Mouse (Mus musculus) intestine, embryonic 16.5 days (tissue): Measurements from ENCODE around the gene Trub1. TPM values are rescaled to one million over a fixed set of nuclear protein-coding genes. Genes with fewer than 3 reads are reported as not detected.
A peak's percentile ranks its signal among the peaks of the same experiment; 100 is the strongest.

Experiments used
- ATAC-seq: fragments of 200-750 bp; cut with Nextera tagmentation; 2 replicates; pipeline ENCODE4 v1.8.0; 2017; ENCODE audit warnings: moderate TSS enrichment, moderate library complexity
- H3K27ac ChIP-seq: fragments of 300-500 bp; sonication (generic); 2 replicates; pipeline ENCODE4 v1.5.1; 2014; ENCODE audit warnings: mild to moderate bottlenecking, low read length
- H3K27me3 ChIP-seq: fragments of 300-500 bp; sonication (generic); replicated peaks from 2 replicates; pipeline ENCODE4 v1.6.1; 2014; ENCODE audit warnings: low read length, control low read depth, mixed read lengths; ENCODE audit not compliant: control insufficient read depth, insufficient read depth
- H3K36me3 ChIP-seq: fragments of 300-500 bp; sonication (generic); 2 replicates; pipeline ENCODE4 v1.6.1; 2014; ENCODE audit warnings: low read length, control low read depth; ENCODE audit not compliant: control insufficient read depth, insufficient read depth
- H3K4me1 ChIP-seq: fragments of 300-500 bp; sonication (generic); 2 replicates; pipeline ENCODE4 v1.6.1; 2014; ENCODE audit warnings: low read length, control low read depth, mixed read lengths; ENCODE audit not compliant: control insufficient read depth, insufficient read depth
- H3K4me2 ChIP-seq: fragments of 300-500 bp; sonication (generic); 2 replicates; pipeline ENCODE4 v1.6.1; 2014; ENCODE audit warnings: low read depth, low read length, control low read depth
- H3K4me3 ChIP-seq: fragments of 300-500 bp; sonication (generic); 2 replicates; pipeline ENCODE4 v1.5.1; 2014; ENCODE audit warnings: mild to moderate bottlenecking, low read length
- H3K9ac ChIP-seq: fragments of 300-500 bp; sonication (generic); 2 replicates; pipeline ENCODE4 v1.6.1; 2014; ENCODE audit warnings: low read depth, low read length
- H3K9me3 ChIP-seq: fragments of 300-500 bp; sonication (generic); 2 replicates; pipeline ENCODE4 v1.6.1; 2016; ENCODE audit warnings: low read length, control low read depth; ENCODE audit not compliant: control insufficient read depth
- WGBS: fragments of 180-500 bp; shearing (Covaris S2); extraction: QIAGEN DNeasy Blood & Tissue Kit; methylation state at CpG from one replicate; pipeline ENCODE4 v1.1.7; 2014; 5-methylcytosine and 5-hydroxymethylcytosine counted together
- polyA plus RNA-seq: library from polyadenylated mRNA; unstranded; fragments of >200 nt; fragmentation: Nextera tagmentation; extraction: Ambion mirVana; gene quantifications from 2 replicates; pipeline ENCODE4 v1.2.1, GENCODE M21; 2015

Trub1 gene
- polyA plus RNA-seq, 1 experiment from 2014 or later = 19.8 TPM

- 93% methylated on average over 5 of the region's 5 CpGs for WGBS
- H3K9me3 ChIP-seq = no peaks in the 10 kb centered on the region
- H3K9ac ChIP-seq = no peak overlapping the region
- no peak overlapping the region for H3K4me2 ChIP-seq
- no peak overlapping the region for H3K4me3 ChIP-seq
- H3K4me1 ChIP-seq = no peaks in the 10 kb centered on the region
- ATAC-seq = no peak
- no peaks in the 10 kb centered on the region for H3K36me3 ChIP-seq
- H3K27me3 ChIP-seq = no peaks in the 10 kb centered on the region
- no peak overlapping the region for H3K27ac ChIP-seq
These were observed 47.5 kb downstream of the Trub1 start for GRCm38 (mm10) chr19:57500254-57500653.

- H3K4me2 ChIP-seq = no peak overlapping the region
- no peak overlapping the region for H3K27ac ChIP-seq
- no peaks in the 10 kb centered on the region for H3K9me3 ChIP-seq
- 50% methylated on average over 6 of the region's 6 CpGs for WGBS
- H3K4me3 ChIP-seq = no peak overlapping the region
- no peaks in the 10 kb centered on the region for H3K36me3 ChIP-seq
- H3K27me3 ChIP-seq = no peaks in the 10 kb centered on the region
- H3K9ac ChIP-seq = no peak overlapping the region
- H3K4me1 ChIP-seq = 0 out of 2 replicates have a peak, but pooled peaks cover 5% of the 10 kb centered on the region
- ATAC-seq = no peak
These were observed 50.4 kb downstream of the Trub1 start for GRCm38 (mm10) chr19:57503144-57503543.

GRCm38 (mm10) chr19:57505048-57505932 lies 52.6 kb downstream of the Trub1 start:
- no peaks in the 10 kb centered on the region for H3K36me3 ChIP-seq
- 82% methylated on average over 25 of the region's 25 CpGs for WGBS
- H3K4me3 ChIP-seq = no peak overlapping the region
- H3K9ac ChIP-seq = no peak overlapping the region
- no peaks in the 10 kb centered on the region for H3K27me3 ChIP-seq
- no peak overlapping the region for H3K4me2 ChIP-seq
- H3K27ac ChIP-seq = no peak overlapping the region
- no peaks in the 10 kb centered on the region for H3K9me3 ChIP-seq
- ATAC-seq = no peak
- H3K4me1 ChIP-seq = peaks cover 11% of the 10 kb centered on the region

GRCm38 (mm10) chr19:57506591-57506990 lies 53.9 kb downstream of the Trub1 start:
- H3K4me2 ChIP-seq = no peak overlapping the region
- H3K4me1 ChIP-seq = peaks cover 15% of the 10 kb centered on the region
- H3K27me3 ChIP-seq = no peaks in the 10 kb centered on the region
- H3K9me3 ChIP-seq = no peaks in the 10 kb centered on the region
- no peak overlapping the region for H3K27ac ChIP-seq
- WGBS = 32% methylated on average over 5 of the region's 5 CpGs
- ATAC-seq = no peak
- no peaks in the 10 kb centered on the region for H3K36me3 ChIP-seq
- H3K4me3 ChIP-seq = no peak overlapping the region
- no peak overlapping the region for H3K9ac ChIP-seq

GRCm38 (mm10) chr19:57508261-57508788 lies 55.6 kb downstream of the Trub1 start:
- 60% methylated on average over 11 of the region's 11 CpGs for WGBS
- no peak overlapping the region for H3K4me2 ChIP-seq
- no peak overlapping the region for H3K9ac ChIP-seq
- no peak overlapping the region for H3K27ac ChIP-seq
- H3K4me3 ChIP-seq = no peak overlapping the region
- H3K36me3 ChIP-seq = no peaks in the 10 kb centered on the region
- no peaks in the 10 kb centered on the region for H3K27me3 ChIP-seq
- peaks cover 15% of the 10 kb centered on the region for H3K4me1 ChIP-seq
- 0 out of 2 replicates have a peak, but pooled peaks have one; percentile 44 for ATAC-seq
- H3K9me3 ChIP-seq = no peaks in the 10 kb centered on the region

GRCm38 (mm10) chr19:57509758-57510319 lies 57.1 kb downstream of the Trub1 start:
- Histone ChIP-seq H3K4me2 (peak overlapping the region; percentile 33), H3K9me3 (no peaks in the 10 kb centered on the region), H3K36me3 (no peaks in the 10 kb centered on the region), H3K4me3 (no peak overlapping the region), H3K27ac (peak overlapping the region; percentile 54), H3K4me1 (peaks cover 15% of the 10 kb centered on the region), H3K9ac (peak overlapping the region; percentile 32), H3K27me3 (no peaks in the 10 kb centered on the region)
- ATAC-seq = peak; percentile 33; the same call in 1 of the 2 replicates
- 41% methylated on average over 14 of the region's 14 CpGs for WGBS

GRCm38 (mm10) chr19:57510836-57511235 lies 58.1 kb downstream of the Trub1 start:
- Histone ChIP-seq H3K27ac (peak overlapping the region; percentile 54; the same call in 1 of the 2 replicates), H3K36me3 (no peaks in the 10 kb centered on the region), H3K4me1 (peaks cover 15% of the 10 kb centered on the region), H3K27me3 (no peaks in the 10 kb centered on the region), H3K4me3 (no peak overlapping the region), H3K9ac (no peak overlapping the region), H3K9me3 (no peaks in the 10 kb centered on the region), H3K4me2 (no peak overlapping the region)
- WGBS = 69% methylated on average over 11 of the region's 11 CpGs
- ATAC-seq = no peak

GRCm38 (mm10) chr19:57513123-57513522 lies 60.4 kb downstream of the Trub1 start:
- Histone ChIP-seq H3K9ac (no peak overlapping the region), H3K36me3 (no peaks in the 10 kb centered on the region), H3K27ac (no peak overlapping the region), H3K9me3 (no peaks in the 10 kb centered on the region), H3K27me3 (no peaks in the 10 kb centered on the region), H3K4me2 (no peak overlapping the region), H3K4me1 (peaks cover 10% of the 10 kb centered on the region), H3K4me3 (no peak overlapping the region)
- WGBS = 87% methylated on average over 9 of the region's 9 CpGs
- no peak for ATAC-seq

- Histone ChIP-seq H3K4me1 (no peaks in the 10 kb centered on the region), H3K9ac (no peak overlapping the region), H3K27me3 (no peaks in the 10 kb centered on the region), H3K27ac (no peak overlapping the region), H3K4me2 (no peak overlapping the region), H3K9me3 (no peaks in the 10 kb centered on the region), H3K4me3 (no peak overlapping the region), H3K36me3 (no peaks in the 10 kb centered on the region)
- ATAC-seq = no peak
These were observed 69.0 kb downstream of the Trub1 start for GRCm38 (mm10) chr19:57521721-57522120.
